Mouse (Mus musculus): ENCODE data around the gene Cog8.

The Cog8 gene

DNA sequence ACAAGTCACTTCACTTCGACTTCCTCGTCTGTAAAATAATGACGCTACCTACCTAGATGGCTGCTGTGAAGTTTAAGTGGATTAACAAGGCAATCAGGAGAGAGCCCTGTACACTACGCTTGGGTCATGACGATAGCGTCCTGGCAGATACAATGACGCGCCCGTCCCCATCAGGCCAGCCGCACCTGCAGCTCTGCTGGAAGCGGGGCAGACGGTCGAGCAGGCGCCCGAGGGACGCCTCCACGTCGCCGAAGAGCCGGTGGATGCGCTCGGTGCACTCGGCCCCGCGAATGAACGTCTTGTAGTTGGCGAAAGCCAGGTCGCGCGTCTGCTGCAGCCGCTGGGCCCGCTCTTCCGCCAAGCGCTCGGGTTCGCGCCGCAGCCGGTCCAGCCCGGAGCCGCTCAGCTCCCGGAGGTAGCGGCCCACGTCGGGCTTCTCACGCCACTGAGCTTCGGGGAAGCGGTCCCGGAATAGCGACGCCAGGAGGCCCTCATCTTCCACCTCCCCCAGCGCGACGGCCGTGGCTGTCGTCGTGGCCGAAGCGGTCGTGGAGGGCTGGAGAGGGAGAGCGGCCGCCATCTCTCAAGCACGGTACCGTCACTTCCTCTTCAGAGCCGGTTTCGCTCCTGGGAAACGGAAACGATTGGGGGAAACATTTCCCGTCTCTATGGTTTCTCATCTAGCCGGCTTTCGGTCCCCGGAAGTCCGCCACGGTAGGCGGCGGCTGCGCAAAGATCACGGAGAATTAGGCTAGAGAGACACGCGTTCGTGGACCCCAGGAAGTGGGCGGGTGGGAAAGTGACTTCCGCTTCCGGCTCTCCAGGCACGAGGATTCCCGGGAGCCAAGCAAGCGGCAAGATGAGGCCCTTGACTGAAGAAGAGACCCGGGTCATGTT is at the start of gene Cog8, which contains the start of gene Nip7:
Gene Cog8, minus strand, starts transcription at position 614 of the 897 bp plus-strand sequence.
Gene Nip7, plus strand, starts transcription at position 802 of the 897 bp plus-strand sequence.
- DNase-seq, result peak; percentile 97

DNA sequence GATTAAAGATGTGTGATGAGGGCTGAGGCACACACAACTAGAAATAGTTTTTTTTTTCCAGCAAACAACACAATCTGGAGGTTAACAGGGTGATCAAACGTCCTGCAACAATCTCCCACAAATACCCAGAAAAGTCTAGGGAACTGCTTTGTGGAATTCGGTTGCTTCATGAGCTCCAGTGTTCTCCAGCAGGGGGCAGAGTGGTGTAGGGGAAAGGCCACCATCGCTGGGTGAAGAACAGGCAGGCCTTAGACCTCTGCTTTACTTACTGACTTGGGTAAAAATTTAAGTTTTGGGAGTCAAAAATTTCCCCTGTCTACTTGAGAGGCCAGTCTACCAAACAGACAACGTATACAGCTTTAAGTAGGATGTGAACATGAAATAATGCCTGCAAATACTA is 48.1 kb upstream of the Cog8 start:
- peak; percentile 61 for DNase-seq

DNA sequence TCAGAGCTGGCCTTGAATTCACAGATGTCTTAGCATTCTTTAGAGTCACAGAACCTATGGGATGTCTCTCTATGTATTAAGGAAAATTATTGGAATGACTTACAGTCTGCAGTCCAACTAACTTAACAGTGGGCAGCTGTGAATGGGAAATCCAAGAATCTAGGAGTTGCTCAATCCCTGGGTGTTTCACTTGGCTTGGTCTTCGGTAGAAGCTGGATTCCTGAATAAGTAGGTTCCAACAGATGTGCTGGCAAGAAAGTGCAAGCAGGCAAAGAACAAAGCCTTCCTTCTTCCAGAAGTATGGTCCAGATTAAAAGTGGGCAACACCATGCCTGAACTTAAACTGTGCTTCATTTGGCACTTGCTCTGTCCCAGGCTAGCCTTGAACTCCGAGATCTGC is 44.1 kb upstream of the Cog8 start:
- DNase-seq, result no peak

DNA sequence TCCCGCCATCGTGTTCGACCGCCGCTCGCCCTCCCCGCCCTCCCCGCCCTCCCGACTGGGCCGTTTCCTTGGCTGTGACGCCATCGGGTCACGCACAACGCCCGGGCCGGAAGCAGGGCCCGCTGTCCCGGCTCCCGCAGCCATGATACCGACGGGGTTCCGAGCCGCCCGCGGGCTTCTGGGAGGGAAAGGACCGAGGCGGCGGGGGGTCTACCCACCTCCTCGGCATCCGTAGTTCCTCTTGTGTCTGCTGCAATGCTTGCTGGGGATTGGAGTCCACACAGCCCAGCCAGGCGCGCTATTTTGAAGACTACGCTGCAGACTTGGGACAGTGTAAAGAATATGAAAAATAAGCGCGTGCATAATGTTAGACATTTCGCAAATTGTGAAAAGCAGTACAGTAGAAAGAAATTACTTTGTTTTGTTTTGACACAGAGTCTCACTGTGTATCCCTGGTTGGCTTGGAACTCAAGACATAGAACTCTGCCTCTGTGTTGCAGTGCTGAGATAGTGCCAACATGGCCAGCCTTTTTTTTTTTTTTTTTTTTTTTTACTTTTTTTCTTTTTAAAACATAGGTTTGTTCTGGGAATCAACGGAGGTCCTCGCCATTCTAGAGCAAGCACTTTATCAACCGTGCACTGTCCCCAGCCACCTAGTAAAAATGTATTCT is 40.0 kb upstream of the Cog8 start, which contains the start of gene Terf2:
Gene Terf2, minus strand, starts transcription at position 182 of the 671 bp plus-strand sequence.
- peak; percentile 94 for DNase-seq

DNA sequence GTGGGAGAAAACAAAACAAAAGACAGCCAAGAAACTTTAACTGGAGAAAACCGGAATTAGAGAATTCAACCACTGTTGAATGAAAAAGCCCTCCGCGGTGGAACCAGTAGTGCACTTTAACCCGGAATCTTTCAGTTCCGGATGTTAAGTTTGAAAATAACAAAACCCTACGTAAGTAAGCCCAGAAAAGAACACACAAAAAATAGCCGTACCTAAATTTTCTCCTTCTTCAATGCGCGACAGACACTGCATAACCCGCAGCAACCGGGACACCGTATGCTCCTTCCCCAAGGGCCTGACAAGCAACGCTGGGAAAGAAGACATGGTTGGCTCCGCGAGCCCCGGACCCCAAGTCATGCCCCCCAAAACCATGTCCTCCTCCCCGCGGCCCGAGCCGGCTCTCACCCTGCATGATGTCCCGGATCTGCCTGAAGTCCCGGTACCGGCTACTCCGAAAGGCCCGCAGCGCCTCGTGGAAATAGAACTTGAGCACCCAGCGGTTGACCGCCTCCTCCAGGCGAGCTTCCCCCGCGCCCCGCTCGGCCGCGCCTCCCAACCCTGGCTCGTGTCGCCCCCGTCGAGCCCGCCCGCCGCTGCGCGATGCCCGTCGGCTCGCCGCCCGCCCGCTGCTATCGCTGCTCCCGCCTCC is 39.4 kb upstream of the Cog8 start:
- no peak for DNase-seq

DNA sequence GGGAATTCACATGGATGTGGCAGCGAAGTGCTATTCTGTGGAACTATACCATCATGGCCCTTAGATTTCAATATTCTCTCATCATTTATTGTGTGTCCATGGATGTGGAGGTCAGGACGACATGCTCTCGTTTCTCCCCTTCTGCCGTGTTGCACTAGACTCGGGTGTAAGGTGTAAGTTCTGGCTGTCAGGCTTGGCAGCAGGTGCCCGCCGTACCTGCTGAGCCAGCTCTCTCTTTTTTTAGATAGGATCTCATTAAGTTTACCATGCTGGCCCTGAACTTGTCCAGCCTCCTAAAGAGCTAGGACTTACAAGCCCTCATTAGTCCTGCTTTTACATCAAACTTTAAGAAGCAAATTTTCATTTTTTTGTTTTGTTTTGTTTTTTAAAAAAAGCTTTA is 34.0 kb upstream of the Cog8 start:
- no peak for DNase-seq

DNA sequence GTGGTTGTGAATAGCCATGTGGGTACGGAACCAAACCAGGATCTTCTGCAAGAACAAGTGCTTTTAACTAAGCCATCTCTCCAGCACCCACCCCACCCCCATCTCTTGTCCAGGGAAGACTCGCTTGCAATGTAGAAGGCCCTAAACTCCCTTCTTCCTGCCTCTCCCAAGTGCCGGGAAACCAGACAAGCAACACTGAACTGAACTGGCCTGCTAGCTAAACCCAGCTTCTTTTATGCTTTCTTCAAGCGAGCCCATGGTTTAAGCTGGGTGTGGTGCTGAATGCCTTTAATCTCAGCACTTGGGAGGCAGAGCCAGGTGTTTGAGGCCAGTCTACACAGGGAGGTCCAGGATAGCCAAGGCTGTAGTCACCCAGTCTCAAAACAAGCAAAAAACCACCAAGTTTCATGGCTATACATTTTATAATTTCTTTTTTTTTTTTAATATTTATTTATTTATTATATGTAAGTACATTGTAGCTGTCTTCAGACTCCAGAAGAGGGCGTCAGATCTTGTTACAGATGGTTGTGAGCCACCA is 32.1 kb upstream of the Cog8 start:
- no peak for DNase-seq

DNA sequence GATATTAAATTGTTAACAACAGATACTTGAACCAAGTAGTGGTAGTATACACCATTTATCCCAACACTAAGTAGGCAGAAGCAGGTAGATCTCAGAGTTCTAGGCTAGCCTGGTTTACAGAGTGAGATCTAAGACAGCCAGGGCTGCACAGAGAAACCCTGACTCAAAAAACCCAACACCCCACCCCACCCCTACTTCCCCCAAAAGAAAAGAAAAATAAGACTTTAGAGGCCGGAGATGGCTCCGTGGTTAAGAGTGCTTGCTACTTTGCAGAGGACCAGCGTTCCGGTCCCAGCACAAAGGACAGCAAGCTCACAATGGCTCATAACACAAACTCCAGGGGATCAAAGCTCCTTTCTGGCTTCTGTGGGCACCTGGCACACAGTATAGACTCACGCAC is 29.5 kb upstream of the Cog8 start:
- no peak for DNase-seq

DNA sequence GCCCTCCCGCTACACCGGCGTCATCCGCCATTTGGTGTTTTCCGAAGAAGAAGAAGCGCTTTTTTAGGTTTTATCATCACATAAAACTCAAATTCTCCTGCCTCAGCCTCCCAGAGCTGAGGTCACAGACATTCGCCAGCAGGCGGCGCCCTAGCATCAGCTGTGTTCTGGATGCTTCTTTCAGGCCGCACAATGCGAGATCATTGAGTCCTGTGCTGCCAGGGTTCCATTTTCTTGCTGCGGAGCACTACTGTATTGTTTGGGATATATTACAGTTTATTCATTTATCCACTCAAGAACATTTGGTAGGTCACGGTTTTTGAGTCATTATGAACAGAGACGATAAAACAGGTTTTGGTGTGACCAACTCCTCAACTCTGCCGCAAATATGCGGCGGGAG is 28.9 kb upstream of the Cog8 start:
- DNase-seq, result no peak

DNA sequence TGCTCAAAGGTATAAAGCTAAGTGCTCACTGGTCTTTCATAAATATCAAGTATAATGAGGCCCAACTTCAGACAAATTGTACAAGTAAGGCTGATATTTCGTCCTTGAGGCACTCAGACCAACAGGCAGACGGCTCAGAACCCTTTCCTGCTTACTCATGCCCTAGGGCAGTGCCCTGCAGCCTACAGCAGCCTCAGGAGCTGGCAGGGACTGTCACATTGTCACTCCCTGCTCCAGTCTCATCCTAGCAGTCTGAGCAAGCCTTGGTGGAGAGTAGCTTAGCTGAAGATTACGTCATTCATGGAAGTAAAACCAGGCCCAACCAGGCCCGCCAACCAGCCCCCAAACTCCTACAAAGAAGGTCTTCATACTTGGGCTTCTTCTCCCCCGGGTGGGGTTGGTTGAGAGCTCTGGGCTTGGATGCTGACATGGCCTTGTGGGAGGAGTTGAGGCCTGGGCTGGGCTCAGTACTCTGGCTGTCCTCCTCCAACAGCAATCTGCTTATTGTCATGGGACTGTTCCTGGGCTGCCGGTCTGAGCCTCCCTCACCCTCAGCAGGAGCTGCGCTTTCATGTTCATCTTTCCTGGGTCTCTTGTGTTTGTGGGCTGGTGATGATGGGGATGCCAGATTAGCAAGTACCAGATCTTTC is 19.9 kb upstream of the Cog8 start:
- no peak for DNase-seq

DNA sequence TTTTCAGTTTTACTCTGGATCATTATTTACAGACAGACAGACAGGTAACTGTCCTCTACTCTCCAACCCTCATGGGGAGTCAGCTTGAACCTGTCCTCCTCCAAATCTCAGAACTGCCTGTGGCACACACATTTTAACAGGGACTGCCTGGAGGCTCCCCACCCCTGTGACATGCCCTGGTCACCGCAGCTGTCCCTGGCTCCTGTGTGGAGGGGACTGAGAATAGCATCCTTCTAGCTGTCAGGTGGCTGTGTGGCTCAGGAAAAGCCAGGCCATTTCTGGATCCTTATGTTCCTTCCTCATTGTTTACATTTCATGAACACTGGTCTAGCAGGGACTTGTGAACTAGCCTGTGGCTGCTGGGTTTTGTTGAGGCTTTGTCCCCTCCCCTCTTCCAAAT is 17.6 kb upstream of the Cog8 start:
- no peak for DNase-seq

DNA sequence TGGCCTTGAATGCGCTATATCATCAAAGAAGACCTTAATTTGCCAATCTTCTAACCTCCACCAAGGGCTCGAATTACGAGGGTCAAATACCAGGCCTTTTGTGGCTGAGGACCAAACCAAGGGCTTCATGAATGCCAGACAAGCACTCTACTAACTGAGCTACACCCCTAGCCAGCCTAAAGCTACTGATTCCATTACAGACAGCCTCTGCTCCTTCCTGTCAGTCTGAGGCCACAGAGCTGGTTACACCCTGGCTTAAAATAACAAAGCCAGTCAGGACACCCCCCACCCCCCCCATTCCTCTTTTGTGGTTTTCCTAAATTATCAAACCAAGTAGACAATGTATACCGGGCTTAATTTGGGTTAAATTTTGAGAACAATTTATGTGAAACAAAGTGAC is 17.2 kb upstream of the Cog8 start:
- no peak for DNase-seq

DNA sequence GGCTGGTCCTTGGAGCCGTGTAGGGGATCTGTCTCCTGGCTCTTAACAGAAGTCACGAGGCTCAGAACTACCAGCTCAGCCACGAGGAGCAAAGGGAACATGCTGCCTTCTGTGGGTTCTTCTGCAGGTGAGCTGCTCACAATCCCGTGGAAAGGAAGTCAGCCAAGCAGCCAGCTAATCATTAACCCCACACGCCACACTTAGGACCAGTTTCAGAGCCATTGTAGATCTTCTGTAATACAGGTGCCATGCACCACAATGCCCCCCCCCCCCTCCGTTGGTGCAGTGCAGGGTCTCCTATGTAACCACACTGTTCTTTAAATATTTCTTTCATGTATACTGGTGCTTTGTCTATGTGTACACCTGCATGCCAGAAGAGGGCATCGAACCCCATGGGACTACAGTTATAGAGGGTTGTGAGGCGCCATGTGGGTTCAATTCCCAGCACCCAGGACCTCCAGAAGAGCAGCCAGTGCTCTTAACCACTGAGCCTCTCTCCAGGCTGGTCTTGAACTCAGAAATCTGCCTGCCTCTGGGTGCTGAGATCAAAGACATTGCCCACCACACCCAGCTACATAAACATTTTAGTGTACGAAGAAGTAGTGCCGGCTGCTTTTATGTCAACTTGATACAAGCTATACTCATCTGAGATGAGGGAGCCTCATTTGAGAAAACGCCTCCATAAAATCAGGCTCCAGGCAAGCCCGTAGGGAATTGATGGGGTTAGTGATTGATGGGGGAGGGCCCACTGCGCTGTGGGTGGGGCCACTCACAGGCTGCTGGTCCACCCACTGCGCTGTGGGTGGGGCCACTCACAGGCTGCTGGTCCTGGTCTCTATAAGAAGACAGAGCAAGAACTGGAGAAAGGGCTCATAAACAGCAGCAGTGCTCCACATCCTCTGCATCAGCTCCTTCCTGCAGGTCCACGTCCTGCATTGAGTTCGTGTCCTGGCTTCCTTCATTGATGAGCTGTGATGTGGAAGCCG is 9.3 kb upstream of the Cog8 start, which contains the start of gene Tmed6:
Gene Tmed6, minus strand, starts transcription at position 134 of the 986 bp plus-strand sequence.
- DNase-seq, result no peak

DNA sequence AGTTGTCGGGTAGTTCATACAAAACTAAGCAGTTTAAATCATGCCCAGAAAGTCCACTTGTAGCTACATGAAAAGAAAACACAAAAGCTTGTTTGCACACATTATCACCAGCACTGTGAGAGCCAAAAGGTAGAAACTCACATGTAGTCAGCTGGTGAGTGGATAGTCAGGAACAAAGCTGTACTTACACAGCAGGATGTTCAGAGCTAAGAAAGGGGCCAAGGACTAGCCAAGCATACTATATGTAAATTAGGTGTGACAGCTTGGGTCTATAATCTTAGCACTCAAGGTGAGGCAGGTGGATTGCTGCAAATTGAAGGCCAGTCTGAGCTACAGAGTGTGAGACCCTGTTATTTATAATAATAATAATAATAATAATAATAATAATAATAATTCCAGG is 6.1 kb upstream of the Cog8 start:
- DNase-seq, result no peak

DNA sequence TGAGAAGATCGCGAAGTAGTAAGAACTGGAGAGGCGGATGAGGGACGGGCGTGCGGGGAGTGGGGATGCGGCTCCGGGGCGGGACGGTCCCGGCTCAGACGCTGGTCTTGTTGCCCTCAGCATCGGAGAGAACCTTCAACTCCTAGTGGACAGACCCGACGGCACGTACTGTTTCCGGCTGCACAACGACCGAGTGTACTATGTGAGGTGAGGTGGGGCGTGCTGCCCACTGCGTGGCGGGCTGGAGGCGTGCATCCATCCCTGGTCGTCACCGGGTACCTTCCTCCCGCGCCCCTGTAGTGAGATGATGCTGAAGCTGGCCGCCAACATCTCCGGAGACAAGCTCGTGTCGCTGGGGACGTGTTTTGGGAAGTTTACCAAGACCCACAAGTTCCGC is 482 bp upstream of the Cog8 start:
- no peak for DNase-seq

DNA sequence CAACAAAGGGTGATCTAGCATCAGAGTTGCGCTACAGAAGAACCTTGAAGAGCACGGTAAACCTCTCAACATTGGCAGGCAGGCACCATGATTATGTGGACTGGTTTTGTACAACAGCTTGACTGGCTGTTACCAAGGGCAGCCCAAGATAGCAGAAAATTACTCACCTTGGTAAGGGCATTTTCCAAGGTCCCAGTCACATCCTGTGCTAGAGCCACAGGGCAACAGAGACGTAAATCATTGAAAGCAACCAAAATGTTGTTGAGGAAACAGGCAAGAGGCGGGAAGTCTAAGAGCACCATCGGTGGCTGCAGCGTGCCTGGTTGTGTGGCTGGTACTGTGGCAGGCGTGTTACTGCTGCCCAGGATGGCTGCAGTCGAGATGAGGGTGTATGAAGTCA is 4.4 kb downstream of the Cog8 start:
- DNase-seq, result no peak

DNA sequence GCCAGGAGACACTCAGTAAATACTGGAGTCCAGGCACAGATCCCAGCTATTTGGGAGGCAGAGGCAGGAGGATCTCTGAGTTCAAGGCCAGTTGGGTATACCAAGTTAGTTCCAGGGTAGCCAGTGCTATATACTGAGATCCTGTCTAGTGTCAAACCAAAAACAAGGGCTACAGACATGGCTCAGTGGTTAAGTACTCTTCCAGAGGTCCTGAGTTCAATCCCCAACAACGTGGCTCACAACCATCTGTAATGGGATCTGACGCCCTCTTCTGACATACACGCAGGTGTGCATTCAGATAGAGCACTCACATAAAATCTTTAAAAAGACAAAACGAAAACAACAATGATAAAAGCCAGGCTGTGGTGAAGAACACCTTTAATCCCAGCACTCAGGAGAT is 7.0 kb downstream of the Cog8 start:
- DNase-seq, result no peak

DNA sequence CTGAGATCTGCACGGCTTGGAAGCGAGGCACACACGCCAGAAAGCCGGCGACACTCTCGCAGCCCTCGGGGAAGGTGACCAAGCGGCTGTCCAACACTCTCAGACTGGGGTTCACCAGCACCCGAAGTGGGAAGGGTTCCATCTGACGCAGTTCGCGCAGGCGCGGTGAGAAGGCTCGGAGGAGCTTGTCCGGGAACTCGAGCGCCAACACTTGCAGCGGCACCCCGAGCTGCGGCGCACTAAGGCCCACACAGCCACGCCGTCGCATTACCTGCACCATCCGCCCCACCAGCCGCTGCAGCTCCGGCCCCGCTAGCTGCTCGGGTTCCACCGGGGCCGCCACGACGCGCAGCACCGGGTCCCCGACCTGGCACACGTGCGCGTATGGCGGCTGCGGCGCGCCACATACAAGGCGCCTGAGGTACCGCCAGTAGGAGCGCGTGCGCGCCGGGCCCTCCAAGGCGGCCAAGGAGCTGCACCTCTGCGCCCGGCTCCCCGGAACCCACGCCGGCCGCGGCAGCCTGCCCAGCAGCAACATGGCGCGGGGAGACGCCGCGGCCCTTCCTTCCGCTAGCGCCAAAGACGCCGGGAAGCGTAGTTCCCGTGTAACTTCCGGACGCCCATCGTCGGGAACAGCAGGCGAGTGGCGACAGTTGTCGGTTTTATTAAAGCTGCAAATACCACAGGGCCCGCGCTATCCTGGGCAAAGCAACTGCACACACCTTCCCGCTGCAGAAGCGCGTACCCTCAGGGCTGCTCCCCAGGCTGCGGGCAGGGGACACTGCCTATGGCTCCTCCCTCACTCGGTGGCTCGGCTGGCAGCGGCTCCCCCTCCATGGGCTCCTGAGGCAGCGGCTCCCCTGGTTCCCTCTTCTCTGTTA is 8.2 kb downstream of the Cog8 start, which contains the start of gene Pdf:
Gene Pdf, minus strand, starts transcription at position 554 of the 881 bp plus-strand sequence.
- DNase-seq, result peak; percentile 85

DNA sequence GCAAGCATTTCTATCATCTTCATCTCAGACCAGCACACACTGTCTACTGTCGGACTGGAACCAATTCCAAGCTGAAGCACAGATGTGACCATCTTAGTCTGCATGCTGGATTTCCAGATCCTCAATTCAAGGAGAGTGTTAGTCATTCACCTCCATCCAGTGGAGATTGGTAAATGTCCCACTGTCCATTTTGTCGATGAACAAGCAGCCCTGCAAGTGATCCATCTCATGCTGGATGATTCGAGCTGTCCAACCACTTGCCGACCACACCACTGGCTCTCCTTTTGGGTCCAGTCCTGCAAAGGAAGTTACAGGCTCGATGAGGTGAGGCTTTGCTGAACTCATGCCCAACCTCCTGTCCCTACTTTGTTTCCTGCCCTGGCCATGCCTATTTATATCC is 9.5 kb downstream of the Cog8 start:
- DNase-seq, result no peak

DNA sequence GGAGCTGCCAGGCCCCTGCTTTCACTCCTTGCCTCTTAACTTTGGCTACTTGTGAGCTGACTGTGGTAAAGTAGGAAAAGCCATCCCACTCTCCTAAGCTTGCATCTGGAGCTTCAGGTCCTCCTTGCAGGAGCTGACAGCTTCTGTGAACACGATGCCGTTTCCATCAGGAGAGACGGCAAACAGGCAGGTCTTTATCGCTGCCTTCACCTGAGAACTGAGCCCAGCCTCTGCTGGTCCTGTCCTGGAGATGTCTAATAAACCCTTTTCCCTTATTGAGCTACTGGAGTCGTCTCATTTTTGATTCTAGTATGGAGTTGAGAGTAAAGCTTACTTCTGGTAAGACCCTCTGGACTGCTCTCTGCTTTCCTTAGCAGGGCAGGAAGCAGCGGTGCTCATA is 11.0 kb downstream of the Cog8 start:
- DNase-seq, result no peak

All from right cerebral cortex, postnatal 25 days (tissue).